Mouse (Mus musculus): Measurements from ENCODE around the gene Cep295nl.

Gene Cep295nl

GRCm38 (mm10) chr11:118355205-118355604, 12.9 kb upstream of the Cep295nl start:
- CTCF ChIA-PET: interaction anchor here (0.5 kb wide), 1 partner anchor 820 kb away, joined by 3 read pairs; no protein-coding TSS in a partner anchor

- CTCF ChIA-PET: interaction anchor here (0.5 to 0.7 kb wide), 2 partner anchors 612 to 820 kb away, joined by 3 to 11 read pairs; no protein-coding TSS in a partner anchor
Observed at GRCm38 (mm10) chr11:118354636-118355191, 12.4 kb upstream of the Cep295nl start.

GRCm38 (mm10) chr11:118349494-118349893, 7.2 kb upstream of the Cep295nl start:
- CTCF ChIA-PET: interaction anchor here (0.6 kb wide), 3 partner anchors 124 to 533 kb away, joined by 3 to 15 read pairs (median 4); no protein-coding TSS in a partner anchor

- CTCF ChIA-PET: interaction anchor here (0.6 kb wide), 2 partner anchors 123 to 216 kb away, joined by 4 to 15 read pairs; no protein-coding TSS in a partner anchor
Observed at GRCm38 (mm10) chr11:118348877-118349276, 6.6 kb upstream of the Cep295nl start.

- CTCF ChIA-PET: no interaction called here
Observed at GRCm38 (mm10) chr11:118348419-118348818, 6.1 kb upstream of the Cep295nl start.

GRCm38 (mm10) chr11:118347911-118348310, 5.6 kb upstream of the Cep295nl start:
- CTCF ChIA-PET: no interaction called here

GRCm38 (mm10) chr11:118347391-118347790, 5.1 kb upstream of the Cep295nl start:
- CTCF ChIA-PET: no interaction called here

- CTCF ChIA-PET: no interaction called here
Observed at GRCm38 (mm10) chr11:118346395-118347096, 4.2 kb upstream of the Cep295nl start.

- CTCF ChIA-PET: no interaction called here
Observed at GRCm38 (mm10) chr11:118345693-118346092, 3.4 kb upstream of the Cep295nl start.

- CTCF ChIA-PET: interaction anchor here (0.6 kb wide), 1 partner anchor 31 kb away, joined by 3 read pairs; no protein-coding TSS in a partner anchor
Observed at GRCm38 (mm10) chr11:118343629-118344028, 1.3 kb upstream of the Cep295nl start.

- CTCF ChIA-PET: interaction anchor here (0.7 kb wide), 1 partner anchor 55 kb away, joined by 12 read pairs; no protein-coding TSS in a partner anchor
Observed at GRCm38 (mm10) chr11:118337491-118338168, 4.7 kb downstream of the Cep295nl start.

GRCm38 (mm10) chr11:118333431-118333830, 8.9 kb downstream of the Cep295nl start:
- CTCF ChIA-PET: no interaction called here

- CTCF ChIA-PET: no interaction called here
Observed at GRCm38 (mm10) chr11:118332376-118332775, 9.9 kb downstream of the Cep295nl start.

- CTCF ChIA-PET: no interaction called here
Observed at GRCm38 (mm10) chr11:118330777-118331176, 11.5 kb downstream of the Cep295nl start.

- CTCF ChIA-PET: no interaction called here
Observed at GRCm38 (mm10) chr11:118330361-118330760, 11.9 kb downstream of the Cep295nl start.

- CTCF ChIA-PET: no interaction called here
Observed at GRCm38 (mm10) chr11:118328947-118329346, 13.4 kb downstream of the Cep295nl start.

GRCm38 (mm10) chr11:118328511-118328910, 13.8 kb downstream of the Cep295nl start:
- CTCF ChIA-PET: no interaction called here

GRCm38 (mm10) chr11:118326991-118327971, 15.0 kb downstream of the Cep295nl start:
- CTCF ChIA-PET: no interaction called here

GRCm38 (mm10) chr11:118326491-118326890, 15.8 kb downstream of the Cep295nl start:
- CTCF ChIA-PET: no interaction called here

- CTCF ChIA-PET: no interaction called here
Observed at GRCm38 (mm10) chr11:118324541-118324940, 17.8 kb downstream of the Cep295nl start.

GRCm38 (mm10) chr11:118323974-118324373, 18.3 kb downstream of the Cep295nl start:
- CTCF ChIA-PET: no interaction called here
